Mouse (Mus musculus) C2C12 (cell line): ENCODE measurements at regions not wholly inside any gene's neighbourhood (a gene's known extent, or its start where the extent isn't known, plus 50 kb on each side); places are given as distances from the start of the nearest gene placed in this dataset.

Experiments used
- H3K27me3 ChIP-seq: one replicate; pipeline ENCODE4 v1.6.1; 2011; ENCODE audit not compliant: control insufficient read depth, insufficient read depth, insufficient read length
- H3K36me3 ChIP-seq: one replicate; pipeline ENCODE4 v1.6.1; 2011; ENCODE audit not compliant: control insufficient read depth, insufficient read depth
- H3K4me3 ChIP-seq: one replicate; pipeline ENCODE4 v1.5.1; 2011; ENCODE audit warnings: mild to moderate bottlenecking, control low read depth; ENCODE audit not compliant: poor library complexity, insufficient read depth, severe bottlenecking
- H3K79me2 ChIP-seq: one replicate; pipeline ENCODE4 v1.6.1; 2011; ENCODE audit not compliant: control insufficient read depth, insufficient read depth
- H3K79me3 ChIP-seq: one replicate; pipeline ENCODE4 v1.6.1; 2011; ENCODE audit warnings: low read depth, control low read depth
- H3ac ChIP-seq: one replicate; pipeline ENCODE3; 2011; ENCODE audit warnings: low read depth; ENCODE audit not compliant: control insufficient read depth, insufficient read length
- CEBPB ChIP-seq: IDR thresholded peaks from one replicate; pipeline ENCODE4 v1.6.1; 2011; ENCODE audit warnings: low read depth, mild to moderate bottlenecking, control low read depth, moderate library complexity
- CTCF ChIP-seq: IDR thresholded peaks from one replicate; pipeline ENCODE4 v1.5.1; 2011; ENCODE audit not compliant: control insufficient read depth, insufficient read depth, insufficient read length
- FOSL1 ChIP-seq: IDR thresholded peaks from one replicate; pipeline ENCODE4 v1.8.0; 2011; ENCODE audit warnings: mild to moderate bottlenecking, low read length; ENCODE audit not compliant: poor library complexity, insufficient read depth, severe bottlenecking
- MAX ChIP-seq: IDR thresholded peaks from one replicate; pipeline ENCODE4 v1.6.1; 2011; ENCODE audit warnings: mild to moderate bottlenecking, control low read depth
- MYOD1 ChIP-seq: IDR thresholded peaks from one replicate; pipeline ENCODE4 v1.6.1; 2011; ENCODE audit warnings: low read depth; ENCODE audit not compliant: control insufficient read depth, insufficient read length
- MYOG ChIP-seq: IDR thresholded peaks from one replicate; pipeline ENCODE4 v1.6.1; 2011; ENCODE audit not compliant: control insufficient read depth, insufficient read length; ENCODE audit errors: extremely low read depth
- USF1 ChIP-seq: IDR thresholded peaks from one replicate; pipeline ENCODE4 v1.6.1; 2011; ENCODE audit warnings: low read depth, mild to moderate bottlenecking, control low read depth, moderate library complexity

DNA sequence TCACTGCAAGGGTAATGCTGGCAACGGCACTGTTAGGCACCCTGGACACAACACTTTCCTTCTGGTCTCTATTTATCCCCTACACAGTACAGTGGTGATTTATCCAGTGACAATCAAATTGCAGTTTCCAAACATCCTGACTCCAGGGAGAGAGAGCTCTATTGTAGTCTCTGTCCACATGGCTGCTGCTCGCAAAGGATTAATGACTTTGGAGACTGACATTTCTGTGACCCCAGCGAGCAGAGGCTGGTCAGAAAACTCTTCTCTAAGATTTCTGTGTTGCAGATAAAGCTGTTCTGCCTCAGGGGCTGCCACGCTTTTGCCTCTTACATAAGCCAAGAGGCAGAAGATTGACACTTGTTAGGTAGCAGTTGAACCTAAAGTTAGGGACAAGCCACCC is 83.6 kb upstream of the Nck2 start:
- TF ChIP-seq CEBPB (no peak), MAX (no peak), MYOD1 (no peak), MYOG (no peak), FOSL1 (no peak), USF1 (no peak), CTCF (no peak)
- H3K79me3 ChIP-seq: no peaks in the 10 kb centered on the region
- H3K36me3 ChIP-seq: no peaks in the 10 kb centered on the region
- no peaks in the 10 kb centered on the region for H3K79me2 ChIP-seq
- H3ac ChIP-seq: no peak overlapping the region
- no peaks in the 10 kb centered on the region for H3K27me3 ChIP-seq
- no peak overlapping the region for H3K4me3 ChIP-seq

DNA sequence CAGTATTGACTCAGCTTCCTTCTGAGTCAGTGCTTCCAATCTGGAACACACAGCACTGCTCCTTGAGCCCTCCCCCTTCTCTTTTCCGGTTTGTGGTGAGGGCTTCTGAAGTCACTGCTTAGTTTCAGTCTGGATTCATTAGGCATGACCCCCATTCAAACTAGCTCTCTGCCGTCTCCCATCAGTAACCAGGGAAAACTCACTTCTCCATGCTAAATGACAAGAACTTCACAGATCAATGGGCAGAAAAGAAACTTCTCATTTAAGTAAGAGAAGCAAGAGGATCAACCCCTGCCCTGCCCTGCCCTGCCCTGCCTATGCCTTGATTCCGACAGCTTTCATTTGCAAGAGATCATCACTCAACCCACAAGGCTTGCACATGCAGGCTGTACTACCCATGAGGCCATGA is 82.9 kb upstream of the Nck2 start:
- TF ChIP-seq CEBPB: no peak
- TF ChIP-seq MYOD1: no peak
- no peak for TF ChIP-seq CTCF
- TF ChIP-seq MYOG: no peak
- TF ChIP-seq MAX: no peak
- no peak for TF ChIP-seq USF1
- TF ChIP-seq FOSL1: no peak
- Histone ChIP-seq H3K79me2 (no peaks in the 10 kb centered on the region), H3K36me3 (no peaks in the 10 kb centered on the region), H3K79me3 (no peaks in the 10 kb centered on the region), H3K4me3 (no peak overlapping the region), H3ac (no peak overlapping the region), H3K27me3 (no peaks in the 10 kb centered on the region)

DNA sequence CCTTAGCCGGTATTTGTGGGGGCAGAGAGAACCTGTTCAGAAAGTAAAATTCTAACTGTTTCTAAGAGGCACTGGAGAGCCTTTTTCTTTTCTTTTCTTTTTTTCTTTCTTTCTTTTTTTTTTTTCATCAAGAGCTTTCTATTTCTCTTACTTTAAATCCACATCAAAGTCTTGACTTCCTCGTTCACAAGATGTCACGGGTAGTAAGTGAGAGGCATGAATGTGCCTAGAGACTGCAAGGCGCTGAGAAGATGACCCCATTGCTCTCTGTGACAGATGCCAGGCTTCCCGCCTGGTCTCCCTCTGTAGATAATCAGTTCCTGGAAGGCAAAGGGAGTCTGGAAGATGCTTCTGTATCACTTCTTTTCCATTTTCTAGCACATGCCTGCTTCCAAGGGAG is 82.2 kb upstream of the Nck2 start:
- Histone ChIP-seq H3K36me3 (no peaks in the 10 kb centered on the region), H3K27me3 (no peaks in the 10 kb centered on the region), H3K4me3 (no peak overlapping the region), H3K79me2 (no peaks in the 10 kb centered on the region), H3K79me3 (no peaks in the 10 kb centered on the region), H3ac (no peak overlapping the region)
- TF ChIP-seq CEBPB: no peak
- TF ChIP-seq CTCF: no peak
- no peak for TF ChIP-seq MYOG
- TF ChIP-seq MAX: no peak
- TF ChIP-seq FOSL1: no peak
- no peak for TF ChIP-seq MYOD1
- TF ChIP-seq USF1: no peak

DNA sequence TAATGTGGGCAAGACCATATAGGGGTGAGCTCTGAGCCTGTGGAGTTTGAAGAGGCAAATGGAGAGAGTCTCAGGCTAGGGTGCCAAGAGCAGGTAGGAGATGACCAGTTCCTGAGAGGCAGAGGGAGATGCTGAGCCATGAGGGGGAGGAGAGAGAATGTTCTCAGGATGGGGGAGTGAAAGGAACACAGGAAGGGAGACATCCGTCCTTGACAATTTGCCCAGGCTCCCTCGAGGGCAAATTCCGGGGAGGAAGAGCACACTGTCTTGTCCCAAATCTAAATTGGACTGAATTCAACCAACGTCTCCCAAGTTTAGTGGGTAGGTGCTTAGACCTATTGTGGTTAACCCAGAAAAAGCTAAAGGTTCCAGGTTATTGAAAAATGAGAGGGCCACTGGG is 81.2 kb upstream of the Nck2 start:
- Histone ChIP-seq H3K4me3 (no peak overlapping the region), H3K79me2 (no peaks in the 10 kb centered on the region), H3ac (no peak overlapping the region), H3K79me3 (no peaks in the 10 kb centered on the region), H3K36me3 (no peaks in the 10 kb centered on the region), H3K27me3 (no peaks in the 10 kb centered on the region)
- no peak for TF ChIP-seq MAX
- no peak for TF ChIP-seq USF1
- TF ChIP-seq MYOD1: no peak
- TF ChIP-seq MYOG: no peak
- TF ChIP-seq CTCF: no peak
- TF ChIP-seq FOSL1: no peak
- no peak for TF ChIP-seq CEBPB

DNA sequence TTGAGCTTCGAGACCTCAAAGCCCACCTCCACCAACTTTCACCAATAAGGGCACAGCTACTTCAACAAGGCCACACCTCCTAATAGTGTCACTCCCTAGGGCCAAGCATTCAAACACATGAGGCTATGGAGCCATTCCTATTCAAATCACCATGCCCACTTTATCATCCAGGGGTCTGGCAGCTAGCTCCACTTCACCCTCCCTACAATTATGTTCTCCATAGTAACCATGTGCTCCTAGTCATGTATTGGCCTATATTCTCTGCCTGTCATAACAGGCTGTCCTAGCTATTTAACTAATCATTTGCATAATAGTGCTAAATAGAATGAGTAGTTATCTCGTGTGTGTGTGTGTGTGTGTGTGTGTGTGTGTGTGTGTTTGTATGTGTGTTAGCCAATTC is 77.9 kb upstream of the Nck2 start:
- Histone ChIP-seq H3K4me3 (no peak overlapping the region), H3K79me3 (no peaks in the 10 kb centered on the region), H3K27me3 (no peaks in the 10 kb centered on the region), H3K36me3 (no peaks in the 10 kb centered on the region), H3ac (no peak overlapping the region), H3K79me2 (no peaks in the 10 kb centered on the region)
- no peak for TF ChIP-seq FOSL1
- TF ChIP-seq CTCF: no peak
- TF ChIP-seq MYOG: no peak
- TF ChIP-seq MYOD1: no peak
- no peak for TF ChIP-seq USF1
- TF ChIP-seq CEBPB: no peak
- no peak for TF ChIP-seq MAX
